Mouse (Mus musculus): ENCODE results near the gene Methig1. TPM values are rescaled to one million over a fixed set of nuclear protein-coding genes. Genes with fewer than 3 reads are reported as not detected.
A peak's percentile ranks its signal among the peaks of the same experiment; 100 is the strongest.

Gene Methig1
- total and polyA plus RNA-seq, 3 experiments = not detected

DNA sequence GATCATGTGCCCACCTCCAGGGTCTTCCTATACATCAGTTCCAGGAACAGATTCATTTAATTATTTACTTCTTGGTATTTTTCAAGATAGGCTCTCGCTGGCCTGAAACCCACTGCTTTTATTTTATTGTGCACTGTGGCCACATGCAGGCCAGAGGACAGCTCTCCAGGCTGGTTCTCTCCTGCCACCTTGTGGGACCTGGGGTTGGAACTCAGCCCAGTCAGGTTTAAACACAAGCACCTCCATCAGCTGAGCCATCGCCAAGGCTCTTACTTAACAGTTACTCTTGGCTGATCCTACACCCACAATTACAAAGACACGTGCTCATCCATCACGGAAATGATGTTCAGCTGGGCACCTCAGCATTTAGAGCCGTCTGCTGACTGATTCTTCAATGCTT lies 31.8 kb upstream of the Methig1 start (continued):
- no peak for TF ChIP-seq GABPA (IDR thresholded peaks at IDR 0.05; ENCODE audit: low read depth, low read length)
- no peak for TF ChIP-seq MYB (IDR thresholded peaks at IDR 0.05; ENCODE audit: low read depth, low read length)
- no peak for TF ChIP-seq HCFC1 (IDR thresholded peaks at IDR 0.05; ENCODE audit: low read depth, low read length)
- peak; percentile 54; the same call in 1 of the 2 replicates for TF ChIP-seq ZC3H11A (IDR thresholded peaks at IDR 0.05; ENCODE audit: low read depth, low read length)
- TF ChIP-seq ZNF384 (IDR thresholded peaks at IDR 0.05; ENCODE audit: low read depth, low read length) = no peak
- TF ChIP-seq TCF12 (IDR thresholded peaks at IDR 0.05; ENCODE audit: low read depth, low read length) = no peak
- TF ChIP-seq POLR2AphosphoS2 (IDR thresholded peaks at IDR 0.05; ENCODE audit: low read length) = no peak
- no peak for TF ChIP-seq UBTF (IDR thresholded peaks at IDR 0.05; ENCODE audit: borderline replicate concordance, insufficient read depth, low read depth, low read length)

DNA sequence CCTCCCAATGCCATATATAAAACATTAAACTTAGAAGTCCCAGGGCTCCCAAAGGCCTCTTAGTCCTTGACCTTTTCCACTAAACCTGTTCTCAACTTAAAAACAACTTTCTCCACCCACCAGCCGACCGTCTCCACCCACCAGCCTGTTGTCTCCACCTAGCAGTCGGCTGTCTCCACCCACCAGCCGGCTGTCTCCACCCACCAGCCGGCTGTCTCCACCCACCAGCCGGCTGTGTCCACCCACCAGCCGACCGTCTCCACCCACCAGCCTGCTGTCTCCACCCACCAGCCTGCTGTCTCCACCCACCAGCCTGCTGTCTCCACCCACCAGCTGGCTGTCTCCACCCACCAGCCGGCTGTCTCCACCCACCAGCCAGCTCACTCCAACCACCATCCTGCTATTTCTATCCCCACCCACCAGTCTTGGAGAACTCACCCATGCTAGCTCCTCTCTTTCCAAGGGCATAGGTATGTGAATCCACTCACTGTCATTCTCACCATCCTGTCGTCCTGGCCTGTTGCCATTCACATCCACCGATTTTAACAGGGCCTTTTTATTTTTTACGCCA lies 28.8 kb upstream of the Methig1 start:
- Histone ChIP-seq H3K4me3 (ENCODE audit: control insufficient read depth in 1 of 2, insufficient read depth in 1 of 2, low read depth in 2 of 2, low read length in 2 of 2) (no peak overlapping the region), H3K9me3 (replicated peaks; ENCODE audit: insufficient read depth, low read length) (no peaks in the 10 kb centered on the region), H3K27ac (ENCODE audit: control insufficient read depth, low read depth, low read length) (no peak overlapping the region), H3K36me3 (ENCODE audit: control insufficient read depth in 1 of 2, insufficient read depth in 2 of 2, low read length in 2 of 2) (peaks cover 0 to 4% of the 10 kb centered on the region in 2 experiments; a peak in 2 of 4 replicates), H3K27me3 (ENCODE audit: control insufficient read depth in 1 of 2, insufficient read depth in 2 of 2, low read length in 2 of 2) (no peaks in the 10 kb centered on the region), H3K79me2 (ENCODE audit: control insufficient read depth, insufficient read depth, low read length, poor library complexity) (no peaks in the 10 kb centered on the region), H3K9ac (ENCODE audit: control insufficient read depth, low read depth, low read length, poor library complexity, severe bottlenecking) (no peak overlapping the region), H3K4me1 (ENCODE audit: control insufficient read depth in 1 of 2, insufficient read depth in 2 of 2, low read length in 2 of 2) (peaks cover 0 to 10% of the 10 kb centered on the region in 2 experiments; a peak in 2 of 4 replicates)
- peak; percentile 80 for DNase-seq (ENCODE audit: low read depth, low spot score)
- no peak for TF ChIP-seq MYB (IDR thresholded peaks at IDR 0.05; ENCODE audit: low read depth, low read length)
- TF ChIP-seq HCFC1 (IDR thresholded peaks at IDR 0.05; ENCODE audit: low read depth, low read length) = no peak
- TF ChIP-seq TCF12 (IDR thresholded peaks at IDR 0.05; ENCODE audit: low read depth, low read length) = peak; percentile 35; the same call in 1 of the 2 replicates
- peak; percentile 51 for TF ChIP-seq CHD2 (IDR thresholded peaks at IDR 0.05; ENCODE audit: low read length)
- TF ChIP-seq UBTF (IDR thresholded peaks at IDR 0.05; ENCODE audit: borderline replicate concordance, insufficient read depth, low read depth, low read length) = peak; percentile 92; the same call in 1 of the 2 replicates

DNA sequence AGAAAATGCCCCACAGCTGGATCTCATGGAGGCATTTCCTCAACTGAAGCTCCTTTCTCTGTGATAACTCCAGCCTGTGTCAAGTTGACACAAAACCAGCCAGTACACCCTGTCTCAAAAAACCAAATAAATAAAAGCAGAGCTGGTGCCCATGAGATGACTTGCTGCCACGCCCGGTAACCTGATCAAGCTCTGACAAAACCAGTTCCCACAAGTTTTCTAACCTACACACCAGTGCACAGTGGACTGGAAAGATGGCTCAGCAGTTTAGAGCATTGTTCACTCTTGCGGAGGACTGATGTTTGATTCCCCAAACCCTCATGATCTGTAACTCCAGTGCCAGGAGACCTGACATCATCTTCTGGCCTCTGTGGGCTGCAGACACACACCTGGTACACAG lies 27.7 kb upstream of the Methig1 start:
- Histone ChIP-seq H3K36me3 (ENCODE audit: control insufficient read depth in 1 of 2, insufficient read depth in 2 of 2, low read length in 2 of 2) (peaks cover 0 to 4% of the 10 kb centered on the region in 2 experiments; a peak in 2 of 4 replicates), H3K27me3 (ENCODE audit: control insufficient read depth in 1 of 2, insufficient read depth in 2 of 2, low read length in 2 of 2) (no peaks in the 10 kb centered on the region), H3K79me2 (ENCODE audit: control insufficient read depth, insufficient read depth, low read length, poor library complexity) (no peaks in the 10 kb centered on the region), H3K9me3 (replicated peaks; ENCODE audit: insufficient read depth, low read length) (no peaks in the 10 kb centered on the region), H3K4me1 (ENCODE audit: control insufficient read depth in 1 of 2, insufficient read depth in 2 of 2, low read length in 2 of 2) (peaks cover 0 to 10% of the 10 kb centered on the region in 2 experiments; a peak in 2 of 4 replicates), H3K27ac (ENCODE audit: control insufficient read depth, low read depth, low read length) (no peak overlapping the region), H3K4me3 (ENCODE audit: control insufficient read depth in 1 of 2, insufficient read depth in 1 of 2, low read depth in 2 of 2, low read length in 2 of 2) (no peak overlapping the region), H3K9ac (ENCODE audit: control insufficient read depth, low read depth, low read length, poor library complexity, severe bottlenecking) (no peak overlapping the region)
- DNase-seq (ENCODE audit: low read depth, low spot score) = peak; percentile 49
- TF ChIP-seq BHLHE40 (IDR thresholded peaks at IDR 0.05; ENCODE audit: borderline replicate concordance, low read depth, low read length) (no peak), UBTF (IDR thresholded peaks at IDR 0.05; ENCODE audit: borderline replicate concordance, insufficient read depth, low read depth, low read length) (no peak), CHD1 (IDR thresholded peaks at IDR 0.05; ENCODE audit: low read depth, low read length) (no peak), CTCF (IDR thresholded peaks at IDR 0.05 in 2 of 3, conservative IDR thresholded peaks at IDR 0.05 in 1 of 3; ENCODE audit: control insufficient read depth in 1 of 3, insufficient read depth in 1 of 3, low read depth in 2 of 3, low read length in 3 of 3, poor library complexity in 1 of 3, severe bottlenecking in 1 of 3) (no peak), USF2 (IDR thresholded peaks at IDR 0.05; ENCODE audit: borderline replicate concordance in 1 of 2, insufficient read depth in 1 of 2, low read depth in 1 of 2, low read length in 2 of 2) (no peak), CHD2 (IDR thresholded peaks at IDR 0.05; ENCODE audit: low read length) (no peak), TCF12 (IDR thresholded peaks at IDR 0.05; ENCODE audit: low read depth, low read length) (no peak)
